Mouse (Mus musculus) heart, embryonic 11.5 days (tissue): Measurements from ENCODE around the gene Gpr137c. TPM values are rescaled to one million over a fixed set of nuclear protein-coding genes. Genes with fewer than 3 reads are reported as not detected.

Experiments
- ATAC-seq: fragments of 200-750 bp; cut with Nextera tagmentation; replicated peaks from 2 replicates; pipeline ENCODE4 v1.8.0; 2017; ENCODE audit warnings: moderate library complexity; ENCODE audit not compliant: insufficient number of reproducible peaks, low FRiP score, low TSS enrichment
- H3K27ac ChIP-seq: fragments of 300-500 bp; sonication (generic); 2 replicates; pipeline ENCODE4 v1.5.1; 2014; ENCODE audit warnings: mild to moderate bottlenecking, low read depth, low read length
- H3K27me3 ChIP-seq: fragments of 300-500 bp; sonication (generic); 2 replicates; pipeline ENCODE4 v1.6.1; 2014; ENCODE audit warnings: mild to moderate bottlenecking, low read length, mixed read lengths; ENCODE audit not compliant: control insufficient read depth, insufficient read depth
- H3K36me3 ChIP-seq: fragments of 300-500 bp; sonication (generic); 2 replicates; pipeline ENCODE4 v1.6.1; 2014; ENCODE audit warnings: mild to moderate bottlenecking, low read length, moderate library complexity, mixed read lengths; ENCODE audit not compliant: control insufficient read depth, insufficient read depth
- H3K4me1 ChIP-seq: fragments of 300-500 bp; sonication (generic); 2 replicates; pipeline ENCODE4 v1.6.1; 2014; ENCODE audit warnings: low read length; ENCODE audit not compliant: control insufficient read depth, insufficient read depth
- H3K4me2 ChIP-seq: fragments of 300-500 bp; sonication (generic); 2 replicates; pipeline ENCODE4 v1.6.1; 2014; ENCODE audit warnings: mild to moderate bottlenecking, moderate library complexity
- H3K4me3 ChIP-seq: fragments of 300-500 bp; sonication (generic); 2 replicates; pipeline ENCODE4 v1.5.1; 2014; ENCODE audit warnings: low read depth, low read length
- H3K9ac ChIP-seq: fragments of 300-500 bp; sonication (generic); 2 replicates; pipeline ENCODE4 v1.6.1; 2014; ENCODE audit warnings: mild to moderate bottlenecking, low read depth, low read length, moderate library complexity
- H3K9me3 ChIP-seq: fragments of 300-500 bp; sonication (generic); replicated peaks from 2 replicates; pipeline ENCODE4 v1.6.1; 2016; ENCODE audit warnings: low read length; ENCODE audit not compliant: control insufficient read depth
- WGBS: fragments of 180-500 bp; shearing (Covaris S2); extraction: QIAGEN DNeasy Blood & Tissue Kit; methylation state at CpG from one replicate; pipeline ENCODE4 v1.1.7; 2014; ENCODE audit not compliant: insufficient replicate concordance; 5-methylcytosine and 5-hydroxymethylcytosine counted together
- polyA plus RNA-seq: library from polyadenylated mRNA; unstranded; fragments of >200 nt; fragmentation: Nextera tagmentation; extraction: Ambion mirVana; gene quantifications from 2 replicates; pipeline ENCODE4 v1.2.1, GENCODE M21; 2014

Gene Gpr137c
- polyA plus RNA-seq, 1 experiment from 2014 or later = 7.7 TPM

DNA sequence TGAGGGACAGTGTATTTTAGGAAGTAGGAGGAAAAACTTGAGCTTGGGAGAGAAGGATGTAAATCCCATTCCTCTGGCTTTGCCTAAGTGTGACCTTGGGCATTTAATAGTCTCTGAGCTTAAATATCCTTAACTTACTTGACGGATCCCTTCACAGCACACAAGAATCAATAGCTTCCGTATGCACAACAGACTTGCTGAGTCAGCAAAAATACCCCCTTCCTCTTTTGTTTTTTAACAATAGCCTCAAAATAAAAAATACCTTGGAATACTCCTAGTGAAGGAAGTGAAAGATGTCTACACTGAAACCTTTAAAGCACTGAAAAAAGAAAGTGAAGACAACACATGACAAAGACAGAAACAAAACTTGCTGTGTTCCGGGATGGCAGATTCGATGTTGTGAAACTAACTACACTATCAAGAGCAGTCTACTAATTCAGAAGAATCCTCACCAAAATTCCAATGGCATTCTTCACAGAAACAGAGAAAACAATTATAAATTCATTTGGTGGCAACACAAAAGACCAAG, 32.1 kb downstream of the Gpr137c start:
- H3K27ac ChIP-seq = no peak overlapping the region
- H3K36me3 ChIP-seq = no peaks in the 10 kb centered on the region
- H3K9me3 ChIP-seq = no peaks in the 10 kb centered on the region
- ATAC-seq = no peak
- no peak overlapping the region for H3K9ac ChIP-seq
- H3K27me3 ChIP-seq = no peaks in the 10 kb centered on the region
- H3K4me3 ChIP-seq = no peak overlapping the region
- WGBS = 87% methylated on average over 4 of the region's 4 CpGs
- H3K4me2 ChIP-seq = no peak overlapping the region
- no peaks in the 10 kb centered on the region for H3K4me1 ChIP-seq

DNA sequence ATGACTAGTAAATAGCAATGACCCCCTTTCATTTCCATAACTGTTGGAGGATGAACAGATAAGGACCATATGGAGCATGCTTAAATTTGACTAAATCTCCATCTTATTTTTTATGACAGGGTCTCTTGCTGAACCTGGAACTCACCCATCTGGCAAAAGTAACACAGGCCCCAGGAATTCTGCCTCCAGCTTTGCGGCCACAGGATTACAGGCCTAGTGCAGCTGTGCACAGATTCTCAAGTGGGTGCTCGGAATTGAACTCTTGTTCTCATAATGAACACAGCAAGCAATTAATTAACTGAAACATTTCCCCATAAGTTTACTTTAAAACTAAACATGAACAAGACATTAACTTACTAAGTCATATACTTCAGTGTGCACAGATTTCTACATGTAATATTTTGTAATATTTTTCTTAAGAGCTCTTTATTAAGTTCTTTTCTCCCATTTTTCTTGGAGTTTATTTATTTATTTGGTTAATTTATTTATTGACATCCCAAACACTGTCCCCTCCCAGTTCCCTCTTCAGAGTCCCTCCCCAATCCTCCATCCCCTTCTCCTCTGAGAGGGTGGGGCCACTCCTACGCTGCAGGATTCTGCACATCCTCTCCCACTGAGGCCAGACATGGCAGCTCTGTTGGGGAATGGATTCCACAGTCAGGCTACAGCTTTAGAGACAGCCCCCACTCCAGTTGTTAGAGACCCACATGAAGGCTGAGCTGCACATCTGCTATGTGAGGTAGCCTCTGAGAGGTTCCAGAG, 44.5 kb downstream of the Gpr137c start:
- ATAC-seq = no peak
- 76% methylated on average over 3 of the region's 3 CpGs for WGBS

DNA sequence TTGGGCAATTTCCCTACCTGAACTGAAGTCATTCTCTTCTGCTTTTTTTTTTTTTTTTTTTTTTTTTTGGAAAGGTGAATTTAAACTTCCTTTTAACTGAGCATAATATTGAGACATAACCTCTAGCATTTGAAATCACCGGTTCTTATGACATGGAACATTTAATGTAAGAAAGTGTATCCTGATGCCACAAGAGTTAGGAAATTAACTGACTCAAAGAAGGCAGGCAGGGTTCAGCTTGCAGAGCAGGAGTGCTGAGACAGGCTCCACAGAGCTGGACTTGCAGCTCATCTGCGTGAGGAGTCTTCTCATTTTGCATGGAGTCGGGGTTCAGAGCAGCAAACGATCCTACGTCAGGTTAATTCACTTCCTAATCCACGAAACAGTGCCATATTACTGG, 56.3 kb downstream of the Gpr137c start:
- H3K4me2 ChIP-seq = no peak overlapping the region
- H3K4me1 ChIP-seq = no peaks in the 10 kb centered on the region
- H3K36me3 ChIP-seq = no peaks in the 10 kb centered on the region
- ATAC-seq = no peak
- H3K4me3 ChIP-seq = no peak overlapping the region
- no peak overlapping the region for H3K9ac ChIP-seq
- no peaks in the 10 kb centered on the region for H3K9me3 ChIP-seq
- no peak overlapping the region for H3K27ac ChIP-seq
- no peaks in the 10 kb centered on the region for H3K27me3 ChIP-seq
- 81% methylated on average over 6 of the region's 6 CpGs for WGBS

More for the DNA sequence above, 44.5 kb downstream of the Gpr137c start:
- H3K27me3 ChIP-seq = no peaks in the 10 kb centered on the region
- H3K36me3 ChIP-seq = no peaks in the 10 kb centered on the region
- H3K4me2 ChIP-seq = no peak overlapping the region
- no peak overlapping the region for H3K9ac ChIP-seq
- no peak overlapping the region for H3K27ac ChIP-seq
- no peak overlapping the region for H3K4me3 ChIP-seq
- no peaks in the 10 kb centered on the region for H3K9me3 ChIP-seq
- H3K4me1 ChIP-seq = no peaks in the 10 kb centered on the region

DNA sequence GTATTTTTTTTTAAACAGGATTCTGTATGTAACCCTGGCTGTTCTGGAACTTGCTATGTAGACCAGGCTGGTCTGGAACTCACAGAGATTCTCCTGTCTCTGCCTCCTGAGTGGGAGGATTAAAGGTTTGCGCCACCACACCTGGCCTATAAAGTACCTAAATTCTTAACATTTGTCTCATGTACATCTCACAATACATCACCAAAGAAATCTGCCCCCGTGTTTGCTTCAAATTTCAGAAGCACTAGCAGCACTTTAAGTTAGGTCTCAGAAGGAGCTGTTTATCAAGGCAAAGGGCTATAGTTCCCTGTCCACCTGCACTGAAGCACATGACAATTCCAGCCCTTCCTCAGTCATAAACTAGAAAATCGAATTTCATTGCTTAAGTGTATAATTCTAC, 62.5 kb downstream of the Gpr137c start:
- Histone ChIP-seq H3K36me3 (peaks cover 2% of the 10 kb centered on the region; the same call in 1 of the 2 replicates), H3K4me1 (no peaks in the 10 kb centered on the region), H3K27ac (no peak overlapping the region), H3K27me3 (no peaks in the 10 kb centered on the region), H3K4me2 (no peak overlapping the region), H3K9ac (no peak overlapping the region), H3K9me3 (no peaks in the 10 kb centered on the region), H3K4me3 (no peak overlapping the region)
- WGBS = 83% methylated on average over 3 of the region's 3 CpGs
- no peak for ATAC-seq

DNA sequence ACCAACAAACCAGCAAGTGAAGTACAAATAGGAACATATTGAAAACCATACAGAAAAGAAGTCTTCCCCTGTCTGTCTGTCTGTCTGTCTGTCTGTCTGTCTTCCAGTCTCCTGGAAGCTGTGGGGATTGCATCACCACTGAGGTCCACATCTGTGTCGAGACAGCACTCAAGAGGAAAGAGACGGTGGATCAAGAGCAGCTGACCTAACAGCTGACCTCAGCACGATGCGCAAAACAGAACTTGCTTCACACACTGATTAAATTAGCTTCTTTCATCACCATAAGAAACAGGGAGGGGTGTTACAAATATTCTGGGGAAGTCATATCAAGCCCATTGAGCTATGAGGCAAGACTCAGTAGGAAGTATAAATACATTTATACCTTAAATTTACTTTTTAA, 72.1 kb downstream of the Gpr137c start:
- no peak for ATAC-seq
- H3K4me1 ChIP-seq = no peaks in the 10 kb centered on the region
- no peak overlapping the region for H3K27ac ChIP-seq
- no peak overlapping the region for H3K4me2 ChIP-seq
- no peak overlapping the region for H3K4me3 ChIP-seq
- H3K9ac ChIP-seq = no peak overlapping the region
- peaks cover 9% of the 10 kb centered on the region; the same call in 1 of the 2 replicates for H3K36me3 ChIP-seq
- WGBS = 76% methylated on average over 4 of the region's 4 CpGs
- H3K27me3 ChIP-seq = no peaks in the 10 kb centered on the region
- no peaks in the 10 kb centered on the region for H3K9me3 ChIP-seq

DNA sequence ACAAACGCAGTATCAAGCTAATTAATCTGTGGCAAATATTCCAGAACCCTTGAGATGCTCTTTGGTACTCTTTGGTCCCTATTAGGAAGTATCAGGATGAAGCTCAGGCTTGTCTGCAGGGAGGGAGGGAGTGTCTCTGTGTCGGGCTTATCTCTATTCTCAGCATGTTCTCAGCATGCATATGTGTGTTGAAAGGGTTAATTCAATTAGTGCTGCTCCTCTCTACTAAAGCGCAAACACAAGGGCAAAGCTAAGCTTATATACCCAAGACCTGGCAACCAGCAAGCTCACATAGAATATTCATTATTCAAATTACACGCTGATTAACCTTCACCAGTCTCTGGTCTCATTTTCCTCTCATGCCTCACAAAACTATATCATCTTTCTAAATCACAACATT, 84.4 kb downstream of the Gpr137c start:
- Histone ChIP-seq H3K36me3 (peaks cover 11% of the 10 kb centered on the region), H3K9me3 (no peaks in the 10 kb centered on the region), H3K4me1 (no peaks in the 10 kb centered on the region), H3K4me2 (no peak overlapping the region), H3K27me3 (no peaks in the 10 kb centered on the region), H3K9ac (no peak overlapping the region), H3K4me3 (no peak overlapping the region), H3K27ac (no peak overlapping the region)
- ATAC-seq = no peak
- WGBS = 62% methylated on average over 4 of the region's 4 CpGs

DNA sequence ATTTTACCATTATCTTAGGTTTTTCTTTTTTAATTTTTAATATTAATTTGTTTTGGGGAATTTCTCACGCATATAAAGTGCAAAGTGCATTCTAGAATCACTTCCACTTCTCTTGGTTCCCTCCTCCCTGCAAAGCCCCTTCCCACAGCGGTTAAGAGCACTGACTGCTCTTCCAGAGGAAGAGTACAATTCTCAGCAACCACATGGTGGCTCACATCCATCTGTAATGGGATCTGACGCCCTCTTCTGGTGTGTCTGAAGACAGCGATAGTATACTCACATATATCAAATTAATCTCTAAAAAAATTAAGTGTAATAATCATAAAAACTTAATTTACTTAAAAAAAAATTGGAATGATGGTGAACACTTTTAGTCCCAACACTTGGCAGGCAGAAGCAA, 84.9 kb downstream of the Gpr137c start:
- no peaks in the 10 kb centered on the region for H3K4me1 ChIP-seq
- no peaks in the 10 kb centered on the region for H3K9me3 ChIP-seq
- no peak overlapping the region for H3K4me2 ChIP-seq
- no peak for ATAC-seq
- no peak overlapping the region for H3K27ac ChIP-seq
- H3K36me3 ChIP-seq = peaks cover 9% of the 10 kb centered on the region
- H3K4me3 ChIP-seq = no peak overlapping the region
- H3K9ac ChIP-seq = no peak overlapping the region
- no peaks in the 10 kb centered on the region for H3K27me3 ChIP-seq
- 72% methylated on average over 4 of the region's 4 CpGs for WGBS

DNA sequence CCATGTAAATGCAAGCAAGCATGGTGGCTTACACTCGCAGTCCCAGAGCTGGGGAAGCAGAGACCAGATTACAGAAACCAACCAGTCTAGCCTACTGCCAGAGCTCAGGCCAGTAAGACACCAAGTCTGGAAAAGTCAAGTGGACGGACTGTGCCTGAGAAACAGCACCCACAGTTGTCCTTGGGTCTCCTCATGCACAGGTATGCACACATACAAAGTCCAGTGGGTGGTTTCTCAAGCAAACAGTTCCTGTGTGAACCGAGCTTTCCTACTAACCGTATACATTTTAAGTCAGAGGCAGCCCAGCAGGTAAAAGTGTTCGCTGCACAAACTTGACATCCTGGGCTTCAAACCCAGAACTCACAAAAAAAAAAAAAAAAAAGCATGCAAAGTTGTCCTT, 86.3 kb downstream of the Gpr137c start:
- Histone ChIP-seq H3K4me3 (no peak overlapping the region), H3K4me2 (no peak overlapping the region), H3K9me3 (no peaks in the 10 kb centered on the region), H3K27ac (no peak overlapping the region), H3K36me3 (peaks cover 7% of the 10 kb centered on the region), H3K4me1 (no peaks in the 10 kb centered on the region), H3K27me3 (no peaks in the 10 kb centered on the region), H3K9ac (no peak overlapping the region)
- WGBS = 93% methylated on average over 5 of the region's 5 CpGs
- ATAC-seq = no peak
